Mouse (Mus musculus) embryonic fibroblast, embryonic 13.5 days (primary cell): ENCODE results near the gene Ficd. TPM values are rescaled to one million over a fixed set of nuclear protein-coding genes. Genes with fewer than 3 reads are reported as not detected.

Source experiments
- H3K27ac ChIP-seq: 2 replicates; pipeline ENCODE4 v1.5.1; 2012; ENCODE audit warnings: low read length, control low read depth, inconsistent platforms; ENCODE audit not compliant: insufficient read depth
- H3K4me1 ChIP-seq: 2 replicates; pipeline ENCODE4 v1.6.1; 2011; ENCODE audit warnings: low read length; ENCODE audit not compliant: control insufficient read depth, insufficient read depth
- H3K4me3 ChIP-seq: 2 replicates; pipeline ENCODE4 v1.5.1; 2011; ENCODE audit warnings: mild to moderate bottlenecking, control low read depth, low read length; ENCODE audit not compliant: insufficient read depth
- CTCF ChIP-seq: IDR thresholded peaks from 2 replicates; pipeline ENCODE4 v1.5.1; 2011; ENCODE audit warnings: mild to moderate bottlenecking, control low read depth, low read length, moderate library complexity, borderline replicate concordance; ENCODE audit not compliant: insufficient read depth
- POLR2A ChIP-seq: IDR thresholded peaks from 2 replicates; pipeline ENCODE4 v1.6.1; 2011; ENCODE audit warnings: low read depth, mild to moderate bottlenecking, control low read depth, low read length, moderate library complexity
- polyA plus RNA-seq: library from polyadenylated mRNA; stranded (reverse); fragments of >200 nt; gene quantifications from 2 replicates; pipeline ENCODE4 v1.2.4, GENCODE M21; 2011; ENCODE audit warnings: low read depth; ENCODE audit not compliant: missing spikeins, insufficient read length

Ficd gene
- polyA plus RNA-seq: 6.0 and 7.1 TPM in 2 replicates

- Histone ChIP-seq H3K4me3 (peak within 1 kb of the TSS; percentile 51), H3K27ac (peak within 1 kb of the TSS; percentile 67), H3K4me1 (peaks cover 4% of the 10 kb centered on the region)
- TF ChIP-seq POLR2A: peak; percentile 90
- no peak for TF ChIP-seq CTCF
Measured at GRCm38 (mm10) chr5:113735345-113736112, at the start of gene Ficd. Gene Ficd, plus strand, starts transcription at chr5:113735803.

- Histone ChIP-seq H3K27ac (no peak overlapping the region), H3K4me1 (peaks cover 10% of the 10 kb centered on the region; the same call in 1 of the 2 replicates), H3K4me3 (no peak overlapping the region)
- TF ChIP-seq POLR2A (no peak), CTCF (no peak)
Measured at GRCm38 (mm10) chr5:113687514-113687913, 48.1 kb upstream of the Ficd start.

GRCm38 (mm10) chr5:113690069-113690548, 45.5 kb upstream of the Ficd start:
- TF ChIP-seq CTCF (no peak), POLR2A (no peak)
- Histone ChIP-seq H3K4me3 (no peak overlapping the region), H3K4me1 (peaks cover 10% of the 10 kb centered on the region; the same call in 1 of the 2 replicates), H3K27ac (no peak overlapping the region)

GRCm38 (mm10) chr5:113690866-113691265, 44.7 kb upstream of the Ficd start:
- TF ChIP-seq CTCF: no peak
- no peak for TF ChIP-seq POLR2A

GRCm38 (mm10) chr5:113693196-113693755, 42.3 kb upstream of the Ficd start:
- TF ChIP-seq POLR2A: no peak
- no peak for TF ChIP-seq CTCF
- no peak overlapping the region for H3K27ac ChIP-seq

More at GRCm38 (mm10) chr5:113690866-113691265, 44.7 kb upstream of the Ficd start:
- Histone ChIP-seq H3K27ac (no peak overlapping the region), H3K4me1 (peaks cover 3% of the 10 kb centered on the region; the same call in 1 of the 2 replicates), H3K4me3 (no peak overlapping the region)

GRCm38 (mm10) chr5:113694000-113694399, 41.6 kb upstream of the Ficd start:
- TF ChIP-seq POLR2A: no peak
- TF ChIP-seq CTCF: no peak
- no peak overlapping the region for H3K27ac ChIP-seq
- no peaks in the 10 kb centered on the region for H3K4me1 ChIP-seq
- no peak overlapping the region for H3K4me3 ChIP-seq

More at GRCm38 (mm10) chr5:113693196-113693755, 42.3 kb upstream of the Ficd start:
- Histone ChIP-seq H3K4me3 (no peak overlapping the region), H3K4me1 (no peaks in the 10 kb centered on the region)

GRCm38 (mm10) chr5:113694415-113694814, 41.2 kb upstream of the Ficd start:
- TF ChIP-seq CTCF (no peak), POLR2A (no peak)
- Histone ChIP-seq H3K27ac (no peak overlapping the region), H3K4me3 (no peak overlapping the region), H3K4me1 (no peaks in the 10 kb centered on the region)

GRCm38 (mm10) chr5:113700388-113701023, 35.1 kb upstream of the Ficd start:
- TF ChIP-seq CTCF (no peak), POLR2A (no peak)
- no peak overlapping the region for H3K4me3 ChIP-seq
- no peak overlapping the region for H3K27ac ChIP-seq
- H3K4me1 ChIP-seq: peaks cover 3% of the 10 kb centered on the region; the same call in 1 of the 2 replicates

- H3K27ac ChIP-seq: no peak overlapping the region
- H3K4me3 ChIP-seq: no peak overlapping the region
- H3K4me1 ChIP-seq: peaks cover 6% of the 10 kb centered on the region; the same call in 1 of the 2 replicates
- TF ChIP-seq POLR2A (no peak), CTCF (no peak)
Measured at GRCm38 (mm10) chr5:113703803-113704585, 31.6 kb upstream of the Ficd start.
